Mouse (Mus musculus): ENCODE data around the gene Uqcrc1.

GRCm38 (mm10) chr9:108989802-108990461 is 53.5 kb downstream of the Uqcrc1 start:
- no peak for TF ChIP-seq MYC (IDR thresholded peaks at IDR 0.05; ENCODE audit: low read depth, low read length)
- TF ChIP-seq KAT2A (conservative IDR thresholded peaks at IDR 0.05; ENCODE audit: low read depth, low read length), result no peak
- TF ChIP-seq NRF1 (IDR thresholded peaks at IDR 0.05; ENCODE audit: insufficient read depth, low read depth, low read length, poor library complexity, severe bottlenecking), result no peak
